Mouse (Mus musculus) embryonic fibroblast, embryonic 13.5 days (primary cell): ENCODE data around the gene Olfr1274-ps. TPM values are rescaled to one million over a fixed set of nuclear protein-coding genes. Genes with fewer than 3 reads are reported as not detected.

Source experiments
- H3K27ac ChIP-seq: 2 replicates; pipeline ENCODE4 v1.5.1; 2012; ENCODE audit warnings: low read length, control low read depth, inconsistent platforms; ENCODE audit not compliant: insufficient read depth
- H3K4me1 ChIP-seq: 2 replicates; pipeline ENCODE4 v1.6.1; 2011; ENCODE audit warnings: low read length; ENCODE audit not compliant: control insufficient read depth, insufficient read depth
- H3K4me3 ChIP-seq: 2 replicates; pipeline ENCODE4 v1.5.1; 2011; ENCODE audit warnings: mild to moderate bottlenecking, control low read depth, low read length; ENCODE audit not compliant: insufficient read depth
- CTCF ChIP-seq: IDR thresholded peaks from 2 replicates; pipeline ENCODE4 v1.5.1; 2011; ENCODE audit warnings: mild to moderate bottlenecking, control low read depth, low read length, moderate library complexity, borderline replicate concordance; ENCODE audit not compliant: insufficient read depth
- POLR2A ChIP-seq: IDR thresholded peaks from 2 replicates; pipeline ENCODE4 v1.6.1; 2011; ENCODE audit warnings: low read depth, mild to moderate bottlenecking, control low read depth, low read length, moderate library complexity
- polyA plus RNA-seq: library from polyadenylated mRNA; stranded (reverse); fragments of >200 nt; gene quantifications from 2 replicates; pipeline ENCODE4 v1.2.4, GENCODE M21; 2011; ENCODE audit warnings: low read depth; ENCODE audit not compliant: missing spikeins, insufficient read length

Gene Olfr1274-ps
- polyA plus RNA-seq, 1 experiment, result not detected

GRCm38 (mm10) chr2:90443811-90444210 is 45.3 kb downstream of the Olfr1274-ps start:
- H3K27ac ChIP-seq, result no peak overlapping the region
- TF ChIP-seq CTCF (no peak), POLR2A (no peak)
- no peaks in the 10 kb centered on the region for H3K4me1 ChIP-seq
- H3K4me3 ChIP-seq, result no peak overlapping the region

GRCm38 (mm10) chr2:90448967-90449740 is 50.7 kb downstream of the Olfr1274-ps start:
- no peak for TF ChIP-seq CTCF
- TF ChIP-seq POLR2A, result no peak
- Histone ChIP-seq H3K27ac (no peak overlapping the region), H3K4me1 (no peaks in the 10 kb centered on the region), H3K4me3 (no peak overlapping the region)

GRCm38 (mm10) chr2:90452380-90452779 is 53.9 kb downstream of the Olfr1274-ps start:
- TF ChIP-seq CTCF (no peak), POLR2A (no peak)
- no peaks in the 10 kb centered on the region for H3K4me1 ChIP-seq
- H3K4me3 ChIP-seq, result no peak overlapping the region
- no peak overlapping the region for H3K27ac ChIP-seq

Other genes starting within 250 kb of the Olfr1274-ps start
- gene Olfr1270, start 245.6 kb upstream of the Olfr1274-ps start, polyA plus RNA-seq, result not detected in 2 replicates
- gene Olfr1506, start 174.2 kb upstream of the Olfr1274-ps start, polyA plus RNA-seq, result not detected in 2 replicates
- not detected in 2 replicates for gene Olfr142, start 141.1 kb upstream of the Olfr1274-ps start, polyA plus RNA-seq
- not detected in 2 replicates for gene Olfr1271, start 127.7 kb upstream of the Olfr1274-ps start, polyA plus RNA-seq
- gene Olfr1272, start 105.8 kb upstream of the Olfr1274-ps start, polyA plus RNA-seq, result not detected in 2 replicates
- gene Gm13769, start 76.5 kb upstream of the Olfr1274-ps start, polyA plus RNA-seq, result 0.88 TPM in 1 of 2 replicates, not detected in the other
- 8.0 and 9.9 TPM in 2 replicates for gene Ptprj, start 182.0 kb downstream of the Olfr1274-ps start, polyA plus RNA-seq